Mouse (Mus musculus): ENCODE measurements around the gene Scoc.

Gene Scoc

GRCm38 (mm10) chr8:83405548-83405947 lies 52.6 kb downstream of the Scoc start:
- DNase-seq (ENCODE audit: low spot score in 2 of 2) = no peak

GRCm38 (mm10) chr8:83397726-83398125 lies 60.5 kb downstream of the Scoc start:
- DNase-seq (ENCODE audit: low spot score in 2 of 2) = no peak

GRCm38 (mm10) chr8:83396680-83397079 lies 61.5 kb downstream of the Scoc start:
- DNase-seq (ENCODE audit: low spot score in 2 of 2) = no peak

GRCm38 (mm10) chr8:83394325-83394724 lies 63.9 kb downstream of the Scoc start:
- DNase-seq (ENCODE audit: low spot score in 2 of 2) = no peak

GRCm38 (mm10) chr8:83392521-83392920 lies 65.7 kb downstream of the Scoc start:
- no peak for DNase-seq (ENCODE audit: low spot score in 2 of 2)

- DNase-seq (ENCODE audit: low spot score in 2 of 2) = no peak
Observed at GRCm38 (mm10) chr8:83390006-83390701, 68.0 kb downstream of the Scoc start.

GRCm38 (mm10) chr8:83389316-83390005 lies 68.7 kb downstream of the Scoc start, which contains the start of gene Clgn:
TSS of gene Clgn (plus strand) at chr8:83389867.
- DNase-seq (ENCODE audit: low spot score in 2 of 2) = peak; percentile 65 to 80

GRCm38 (mm10) chr8:83382850-83383249 lies 75.3 kb downstream of the Scoc start:
- DNase-seq (ENCODE audit: low spot score in 2 of 2) = no peak

- DNase-seq (ENCODE audit: low spot score in 2 of 2) = no peak
Observed at GRCm38 (mm10) chr8:83381016-83381415, 77.2 kb downstream of the Scoc start.

- no peak for DNase-seq (ENCODE audit: low spot score in 2 of 2)
Observed at GRCm38 (mm10) chr8:83380141-83380540, 78.0 kb downstream of the Scoc start.
